Mouse (Mus musculus) hindbrain, embryonic 15.5 days (tissue): ENCODE results near the gene Tpra1. TPM values are rescaled to one million over a fixed set of nuclear protein-coding genes. Genes with fewer than 3 reads are reported as not detected.

Experiments used
- ATAC-seq: fragments of 200-750 bp; cut with Nextera tagmentation; 2 replicates; pipeline ENCODE4 v1.8.0; 2017; ENCODE audit warnings: low read depth, moderate number of reproducible peaks, moderate TSS enrichment; ENCODE audit not compliant: low FRiP score
- H3K27ac ChIP-seq: fragments of 300-500 bp; sonication (generic); replicated peaks from 2 replicates; pipeline ENCODE4 v1.5.1; 2015; ENCODE audit warnings: mild to moderate bottlenecking, inconsistent platforms
- H3K27me3 ChIP-seq: fragments of 300-500 bp; sonication (generic); 2 replicates; pipeline ENCODE4 v1.6.1; 2015; ENCODE audit warnings: control low read depth, inconsistent platforms
- H3K36me3 ChIP-seq: fragments of 300-500 bp; sonication (generic); 2 replicates; pipeline ENCODE4 v1.6.1; 2015; ENCODE audit warnings: control low read depth, inconsistent platforms
- H3K4me1 ChIP-seq: fragments of 300-500 bp; sonication (generic); replicated peaks from 2 replicates; pipeline ENCODE4 v1.6.1; 2015; ENCODE audit warnings: control low read depth, inconsistent platforms
- H3K4me2 ChIP-seq: fragments of 300-500 bp; sonication (generic); 2 replicates; pipeline ENCODE4 v1.6.1; 2015; ENCODE audit warnings: moderate library complexity, mild to moderate bottlenecking, inconsistent platforms
- H3K4me3 ChIP-seq: fragments of 300-500 bp; sonication (generic); 2 replicates; pipeline ENCODE4 v1.5.1; 2015; ENCODE audit warnings: mild to moderate bottlenecking, inconsistent platforms
- H3K9ac ChIP-seq: fragments of 300-500 bp; sonication (generic); 2 replicates; pipeline ENCODE4 v1.6.1; 2015; ENCODE audit warnings: inconsistent platforms
- H3K9me3 ChIP-seq: fragments of 300-500 bp; sonication (generic); 2 replicates; pipeline ENCODE4 v1.6.1; 2016; ENCODE audit warnings: control low read depth, inconsistent platforms
- WGBS: fragments of 180-500 bp; shearing (Covaris S2); methylation state at CpG from one replicate; pipeline ENCODE4 v1.1.7; 2015; 5-methylcytosine and 5-hydroxymethylcytosine counted together
- polyA plus RNA-seq: library from polyadenylated mRNA; unstranded; fragments of >200 nt; fragmentation: Nextera tagmentation; extraction: Ambion mirVana; gene quantifications from 2 replicates; pipeline ENCODE4 v1.2.1, GENCODE M21; 2015

The Tpra1 gene
- polyA plus RNA-seq, 1 experiment from 2014 or later = 94.2 TPM

GRCm38 (mm10) chr6:88941628-88942027 lies 39.6 kb downstream of the Tpra1 start:
- no peak overlapping the region for H3K4me3 ChIP-seq
- H3K27me3 ChIP-seq = no peaks in the 10 kb centered on the region
- H3K9me3 ChIP-seq = no peaks in the 10 kb centered on the region
- WGBS = 73% methylated on average over 4 of the region's 4 CpGs
- H3K4me1 ChIP-seq = peaks cover 70% of the 10 kb centered on the region
- H3K4me2 ChIP-seq = no peak overlapping the region; the same call in 1 of the 2 replicates
- ATAC-seq = no peak
- no peak overlapping the region for H3K9ac ChIP-seq
- no peak overlapping the region for H3K27ac ChIP-seq
- H3K36me3 ChIP-seq = no peaks in the 10 kb centered on the region

- Histone ChIP-seq H3K36me3 (no peaks in the 10 kb centered on the region), H3K4me3 (no peak overlapping the region), H3K4me2 (peak overlapping the region; percentile 35), H3K27ac (peak overlapping the region; percentile 71), H3K9ac (no peak overlapping the region), H3K27me3 (no peaks in the 10 kb centered on the region), H3K9me3 (no peaks in the 10 kb centered on the region), H3K4me1 (peaks cover 61% of the 10 kb centered on the region)
- 12% methylated on average over 8 of the region's 8 CpGs for WGBS
- ATAC-seq = peak; percentile 82
These were observed 40.5 kb downstream of the Tpra1 start for GRCm38 (mm10) chr6:88942595-88942994.

- Histone ChIP-seq H3K4me1 (peaks cover 50% of the 10 kb centered on the region), H3K27me3 (no peaks in the 10 kb centered on the region), H3K36me3 (no peaks in the 10 kb centered on the region), H3K4me2 (peak overlapping the region; percentile 35; the same call in 1 of the 2 replicates), H3K27ac (0 out of 2 replicates have a peak overlapping the region, but pooled peaks have one; percentile 71), H3K9ac (no peak overlapping the region), H3K4me3 (no peak overlapping the region), H3K9me3 (no peaks in the 10 kb centered on the region)
- 66% methylated on average over 6 of the region's 6 CpGs for WGBS
- ATAC-seq = no peak
These were observed 41.6 kb downstream of the Tpra1 start for GRCm38 (mm10) chr6:88943666-88944065.

- Histone ChIP-seq H3K4me1 (peaks cover 29% of the 10 kb centered on the region), H3K9ac (no peak overlapping the region), H3K4me2 (no peak overlapping the region), H3K36me3 (no peaks in the 10 kb centered on the region), H3K27ac (no peak overlapping the region), H3K9me3 (no peaks in the 10 kb centered on the region), H3K4me3 (no peak overlapping the region), H3K27me3 (no peaks in the 10 kb centered on the region)
- ATAC-seq = no peak
- WGBS = 70% methylated on average over 6 of the region's 6 CpGs
These were observed 44.4 kb downstream of the Tpra1 start for GRCm38 (mm10) chr6:88946442-88946841.

- Histone ChIP-seq H3K9me3 (no peaks in the 10 kb centered on the region), H3K4me1 (peaks cover 15% of the 10 kb centered on the region), H3K4me2 (no peak overlapping the region), H3K36me3 (no peaks in the 10 kb centered on the region), H3K27ac (no peak overlapping the region), H3K9ac (no peak overlapping the region), H3K27me3 (no peaks in the 10 kb centered on the region), H3K4me3 (no peak overlapping the region)
- ATAC-seq = no peak
These were observed 45.7 kb downstream of the Tpra1 start for GRCm38 (mm10) chr6:88947771-88948170.

GRCm38 (mm10) chr6:88956725-88957124 lies 54.7 kb downstream of the Tpra1 start:
- Histone ChIP-seq H3K9me3 (no peaks in the 10 kb centered on the region), H3K27me3 (no peaks in the 10 kb centered on the region), H3K4me3 (no peak overlapping the region), H3K36me3 (no peaks in the 10 kb centered on the region), H3K4me1 (peaks cover 14% of the 10 kb centered on the region), H3K27ac (no peak overlapping the region), H3K9ac (no peak overlapping the region), H3K4me2 (no peak overlapping the region)
- no peak for ATAC-seq
- WGBS = 95% methylated on average over 2 of the region's 2 CpGs

- Histone ChIP-seq H3K9ac (no peak overlapping the region), H3K4me3 (no peak overlapping the region), H3K4me1 (peaks cover 14% of the 10 kb centered on the region), H3K36me3 (no peaks in the 10 kb centered on the region), H3K4me2 (no peak overlapping the region), H3K27ac (no peak overlapping the region), H3K27me3 (no peaks in the 10 kb centered on the region), H3K9me3 (no peaks in the 10 kb centered on the region)
- 88% methylated on average over 4 of the region's 4 CpGs for WGBS
- ATAC-seq = no peak
These were observed 55.3 kb downstream of the Tpra1 start for GRCm38 (mm10) chr6:88957313-88957712.

GRCm38 (mm10) chr6:88957801-88958211 lies 55.8 kb downstream of the Tpra1 start:
- H3K36me3 ChIP-seq = no peaks in the 10 kb centered on the region
- ATAC-seq = no peak
- no peak overlapping the region for H3K4me3 ChIP-seq
- no peak overlapping the region for H3K9ac ChIP-seq
- no peak overlapping the region for H3K27ac ChIP-seq
- peaks cover 14% of the 10 kb centered on the region for H3K4me1 ChIP-seq
- H3K4me2 ChIP-seq = no peak overlapping the region
- H3K27me3 ChIP-seq = no peaks in the 10 kb centered on the region
- WGBS = 89% methylated on average over 5 of the region's 5 CpGs
- H3K9me3 ChIP-seq = no peaks in the 10 kb centered on the region

- Histone ChIP-seq H3K36me3 (no peaks in the 10 kb centered on the region), H3K27ac (no peak overlapping the region), H3K9ac (no peak overlapping the region), H3K27me3 (no peaks in the 10 kb centered on the region), H3K4me2 (no peak overlapping the region), H3K4me3 (no peak overlapping the region), H3K4me1 (peaks cover 14% of the 10 kb centered on the region), H3K9me3 (no peaks in the 10 kb centered on the region)
- 75% methylated on average over 2 of the region's 2 CpGs for WGBS
- ATAC-seq = no peak
These were observed 56.3 kb downstream of the Tpra1 start for GRCm38 (mm10) chr6:88958305-88958704.

GRCm38 (mm10) chr6:88959834-88960233 lies 57.8 kb downstream of the Tpra1 start:
- no peak overlapping the region for H3K4me3 ChIP-seq
- peak; percentile 76 for ATAC-seq
- no peaks in the 10 kb centered on the region for H3K27me3 ChIP-seq
- H3K4me1 ChIP-seq = peaks cover 14% of the 10 kb centered on the region
- no peaks in the 10 kb centered on the region for H3K9me3 ChIP-seq
- no peak overlapping the region for H3K4me2 ChIP-seq
- H3K9ac ChIP-seq = no peak overlapping the region
- H3K27ac ChIP-seq = no peak overlapping the region
- 6% methylated on average over 7 of the region's 7 CpGs for WGBS
- no peaks in the 10 kb centered on the region for H3K36me3 ChIP-seq

- no peaks in the 10 kb centered on the region for H3K27me3 ChIP-seq
- H3K9me3 ChIP-seq = no peaks in the 10 kb centered on the region
- peaks cover 23% of the 10 kb centered on the region for H3K4me1 ChIP-seq
- ATAC-seq = no peak
- H3K4me2 ChIP-seq = no peak overlapping the region
- H3K9ac ChIP-seq = no peak overlapping the region
- no peak overlapping the region for H3K4me3 ChIP-seq
- 82% methylated on average over 4 of the region's 4 CpGs for WGBS
- H3K27ac ChIP-seq = no peak overlapping the region
- H3K36me3 ChIP-seq = no peaks in the 10 kb centered on the region
These were observed 58.9 kb downstream of the Tpra1 start for GRCm38 (mm10) chr6:88960941-88961340.
